Mouse (Mus musculus) urinary bladder, postnatal 14 days (tissue): ENCODE results near the gene Poc1a.

ENCODE experiments used
- DNase-seq: peaks from one replicate; pipeline ENCODE4 v3.0.0; 2021; ENCODE audit warnings: low spot score

The Poc1a gene

GRCm38 (mm10) chr9:106280808-106281544, at the start of gene Poc1a:
Gene Poc1a, plus strand, starts transcription at chr9:106281061.
- DNase-seq = peak; percentile 92

- no peak for DNase-seq
Observed at GRCm38 (mm10) chr9:106231220-106231619, 49.6 kb upstream of the Poc1a start.

- no peak for DNase-seq
Observed at GRCm38 (mm10) chr9:106231816-106232215, 49.0 kb upstream of the Poc1a start.

- no peak for DNase-seq
Observed at GRCm38 (mm10) chr9:106232956-106233355, 47.9 kb upstream of the Poc1a start.

GRCm38 (mm10) chr9:106233953-106234352, 46.9 kb upstream of the Poc1a start:
- no peak for DNase-seq

GRCm38 (mm10) chr9:106235194-106235830, 45.5 kb upstream of the Poc1a start:
- DNase-seq = no peak

GRCm38 (mm10) chr9:106236156-106236817, 44.6 kb upstream of the Poc1a start:
- no peak for DNase-seq

GRCm38 (mm10) chr9:106236818-106237211, 44.0 kb upstream of the Poc1a start:
- DNase-seq = no peak

GRCm38 (mm10) chr9:106237401-106237800, 43.5 kb upstream of the Poc1a start:
- no peak for DNase-seq

GRCm38 (mm10) chr9:106237878-106238277, 43.0 kb upstream of the Poc1a start:
- no peak for DNase-seq

- no peak for DNase-seq
Observed at GRCm38 (mm10) chr9:106241541-106242164, 39.2 kb upstream of the Poc1a start.

- DNase-seq = no peak
Observed at GRCm38 (mm10) chr9:106242813-106243488, 37.9 kb upstream of the Poc1a start.

- DNase-seq = peak; percentile 58
Observed at GRCm38 (mm10) chr9:106249550-106249949, 31.3 kb upstream of the Poc1a start.

- DNase-seq = peak; percentile 55
Observed at GRCm38 (mm10) chr9:106250245-106250644, 30.6 kb upstream of the Poc1a start.

GRCm38 (mm10) chr9:106251066-106251465, 29.8 kb upstream of the Poc1a start:
- DNase-seq = no peak

- no peak for DNase-seq
Observed at GRCm38 (mm10) chr9:106254001-106254400, 26.9 kb upstream of the Poc1a start.

GRCm38 (mm10) chr9:106258412-106258811, 22.4 kb upstream of the Poc1a start:
- DNase-seq = no peak

- no peak for DNase-seq
Observed at GRCm38 (mm10) chr9:106258990-106259389, 21.9 kb upstream of the Poc1a start.

GRCm38 (mm10) chr9:106261058-106261457, 19.8 kb upstream of the Poc1a start:
- DNase-seq = no peak

GRCm38 (mm10) chr9:106261491-106261890, 19.4 kb upstream of the Poc1a start:
- DNase-seq = no peak

- DNase-seq = no peak
Observed at GRCm38 (mm10) chr9:106262075-106262474, 18.8 kb upstream of the Poc1a start.

GRCm38 (mm10) chr9:106263381-106263924, 17.4 kb upstream of the Poc1a start:
- DNase-seq = no peak
